Mouse (Mus musculus) large intestine, adult 2 months (tissue): ENCODE measurements around the gene Cd79b. TPM values are rescaled to one million over a fixed set of nuclear protein-coding genes. Genes with fewer than 3 reads are reported as not detected.

Experiments used
- DNase-seq: peaks from one replicate; pipeline ENCODE4 v3.0.0-alpha.2; 2012; ENCODE audit warnings: low read depth, low spot score
- WGBS: fragments of 180-500 bp; shearing (Covaris S2); methylation state at CpG from one replicate; pipeline ENCODE4 v1.1.7; 2018; 5-methylcytosine and 5-hydroxymethylcytosine counted together
- polyA plus RNA-seq: library from polyadenylated mRNA; depleted of rRNA; stranded (reverse); fragments of >200 nt; gene quantifications from 2 replicates; pipeline ENCODE4 v1.2.3, GENCODE M21; 2012

Gene Cd79b
- polyA plus RNA-seq, 1 experiment: 60.0 TPM

DNA sequence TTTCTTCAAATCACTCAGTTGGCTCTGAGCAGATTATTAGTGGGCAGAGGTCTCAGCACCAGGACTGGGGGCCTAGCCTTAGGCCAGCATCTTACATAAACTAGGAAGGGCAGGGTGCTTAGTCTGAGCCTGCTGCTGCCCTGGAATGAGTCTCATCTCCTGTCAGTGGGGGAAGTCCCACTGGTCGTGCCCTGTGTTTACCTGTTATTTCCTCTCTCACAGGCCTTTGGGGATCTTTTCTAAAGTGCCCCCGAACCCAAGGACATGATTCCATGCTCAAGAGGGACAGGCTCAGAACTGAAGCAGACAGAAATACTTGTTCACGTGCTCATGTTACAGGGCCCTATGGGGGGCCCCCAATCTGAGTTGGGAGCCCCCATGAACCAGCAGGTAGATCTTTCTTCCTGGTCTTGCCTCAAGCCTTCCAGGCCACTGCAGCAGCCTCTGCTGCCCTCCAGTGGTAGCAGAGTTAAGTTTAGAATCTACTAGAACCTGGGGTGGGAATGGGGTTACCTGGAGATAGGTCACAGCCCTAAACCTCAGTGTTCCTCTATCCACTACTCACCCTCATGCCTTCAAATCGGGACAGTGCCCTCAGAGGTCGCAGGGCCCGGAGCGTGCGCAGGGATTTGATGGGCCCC, 11.1 kb upstream of the Cd79b start:
- DNase-seq: peak; percentile 19
- 62% methylated on average over 8 of the region's 8 CpGs for WGBS

DNA sequence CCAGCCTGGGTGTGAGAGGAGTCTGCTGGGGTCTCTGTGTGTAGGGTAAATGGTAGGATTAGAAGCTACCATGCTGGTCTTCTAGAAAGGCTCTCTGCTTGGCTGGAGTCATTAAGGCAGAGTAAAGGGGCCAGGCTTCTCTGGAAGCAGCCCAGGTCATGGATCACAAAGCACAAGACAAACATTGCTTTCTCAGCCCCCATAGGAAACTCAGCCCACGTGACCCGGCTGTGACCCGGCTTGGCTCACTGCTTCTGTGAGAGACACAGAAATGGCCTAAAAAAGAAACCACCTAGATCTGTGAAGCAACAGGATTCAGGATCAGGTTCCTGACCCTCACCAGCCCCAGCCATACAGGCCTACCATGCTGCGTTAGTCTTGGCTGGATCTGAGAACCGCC, 10.3 kb upstream of the Cd79b start:
- no peak for DNase-seq
- 71% methylated on average over 5 of the region's 5 CpGs for WGBS

DNA sequence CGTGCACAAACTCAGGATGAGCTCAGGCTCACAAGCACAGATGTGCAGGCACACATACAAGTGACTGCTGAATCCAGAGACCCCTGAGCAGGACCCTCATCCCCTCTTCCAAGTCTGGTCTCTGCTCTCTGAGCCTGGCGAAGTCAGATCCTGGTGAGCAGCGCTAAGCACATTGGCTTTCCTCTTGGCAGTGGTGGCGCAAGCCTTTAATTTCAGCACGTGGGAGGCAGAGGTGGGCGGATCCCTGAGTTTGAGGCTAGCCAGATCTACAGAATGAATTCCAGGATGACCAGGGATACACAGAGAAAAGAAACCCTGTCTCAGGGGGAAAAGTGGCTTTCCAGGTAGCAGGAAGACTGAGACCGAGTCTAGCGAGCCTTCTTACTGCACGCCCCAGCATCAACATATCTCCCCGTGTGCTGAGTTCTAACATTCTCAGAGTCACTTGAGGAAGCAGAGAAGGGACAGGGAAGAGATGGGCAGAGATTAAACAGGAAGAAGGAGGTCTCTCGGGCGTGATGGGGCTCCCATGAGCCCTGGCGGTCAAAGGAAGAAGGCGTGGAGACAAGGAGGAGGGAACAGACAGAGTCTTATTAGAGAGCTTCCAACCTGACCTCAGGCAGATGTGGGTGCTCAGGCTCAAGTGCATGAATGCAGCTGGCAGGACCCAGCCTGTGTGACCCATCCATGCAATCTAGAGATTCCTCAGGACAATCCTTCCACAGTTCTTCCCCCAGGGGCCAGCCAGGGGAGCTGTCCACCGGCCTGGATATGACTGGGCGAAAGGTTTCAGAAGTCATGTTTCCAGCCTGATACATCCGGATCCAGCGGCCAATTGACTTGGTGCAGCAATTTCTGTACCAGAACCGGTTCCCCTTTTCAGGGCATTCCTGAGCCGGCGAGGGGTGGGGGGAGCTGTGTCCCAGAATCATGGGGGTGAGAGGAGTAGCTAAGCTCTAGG, 4.1 kb upstream of the Cd79b start:
- no peak for DNase-seq
- 49% methylated on average over 21 of the region's 21 CpGs for WGBS

DNA sequence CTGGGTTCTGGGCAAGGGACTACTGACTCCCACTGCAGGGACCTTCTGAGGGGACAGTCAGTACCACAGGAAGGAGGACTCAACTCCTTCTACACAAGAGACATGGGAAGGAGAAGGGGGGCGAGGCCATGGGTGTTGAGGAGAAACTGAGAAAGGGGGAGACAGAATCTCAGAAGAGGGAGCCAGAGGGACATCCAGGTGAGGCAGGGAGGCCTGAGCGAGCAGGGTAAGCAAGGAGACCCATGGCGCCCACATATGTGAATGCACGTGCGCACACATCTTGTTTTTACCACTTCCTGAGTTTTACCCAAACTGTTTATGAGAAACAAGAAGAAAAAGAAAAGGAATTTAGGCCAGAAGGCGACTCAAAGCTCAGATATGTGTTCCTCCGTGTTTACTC, 3.2 kb upstream of the Cd79b start:
- WGBS: 72% methylated on average over 7 of the region's 7 CpGs
- DNase-seq: no peak

DNA sequence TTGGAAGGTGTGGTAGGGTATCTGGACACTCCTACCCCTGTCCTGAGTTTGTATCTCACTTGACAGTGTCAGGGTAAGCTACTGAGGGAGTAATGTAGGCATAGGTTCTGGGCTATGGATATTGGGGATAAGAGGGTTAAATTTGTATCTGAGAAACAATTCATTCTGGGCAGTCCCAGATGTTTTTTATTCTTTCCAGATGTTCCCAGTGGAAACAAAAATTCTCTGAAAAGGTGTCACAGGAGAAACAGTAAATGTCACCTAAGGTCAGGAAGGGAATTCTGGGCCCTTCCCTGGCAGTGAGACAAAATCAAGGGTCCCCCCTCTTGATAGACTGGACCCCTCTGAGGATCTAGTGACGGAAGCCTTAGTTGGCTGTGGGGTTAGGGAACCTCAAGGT, 1.9 kb upstream of the Cd79b start:
- WGBS: 81% methylated on average over 1 of the region's 1 CpGs
- no peak for DNase-seq

DNA sequence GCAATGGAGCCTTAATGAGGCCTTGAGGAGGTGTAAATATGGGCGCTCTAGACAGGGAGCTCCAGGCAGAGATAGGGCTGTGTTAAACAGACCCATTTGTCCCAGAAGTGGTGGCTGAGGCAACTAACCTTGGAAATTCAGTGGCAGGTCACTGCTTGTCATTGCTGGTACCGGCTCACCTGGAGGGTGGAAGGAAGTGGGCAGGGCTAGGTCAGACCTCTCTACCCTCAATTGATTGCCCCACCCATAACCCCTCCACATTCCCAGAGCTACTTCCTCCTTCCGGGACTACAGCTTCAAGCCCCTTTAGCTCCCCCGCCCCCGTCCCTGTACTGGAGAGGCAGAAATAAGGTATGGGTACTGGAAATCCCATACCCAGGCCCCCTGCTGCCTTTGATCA, 1.0 kb downstream of the Cd79b start:
- no peak for DNase-seq
- 39% methylated on average over 5 of the region's 5 CpGs for WGBS

DNA sequence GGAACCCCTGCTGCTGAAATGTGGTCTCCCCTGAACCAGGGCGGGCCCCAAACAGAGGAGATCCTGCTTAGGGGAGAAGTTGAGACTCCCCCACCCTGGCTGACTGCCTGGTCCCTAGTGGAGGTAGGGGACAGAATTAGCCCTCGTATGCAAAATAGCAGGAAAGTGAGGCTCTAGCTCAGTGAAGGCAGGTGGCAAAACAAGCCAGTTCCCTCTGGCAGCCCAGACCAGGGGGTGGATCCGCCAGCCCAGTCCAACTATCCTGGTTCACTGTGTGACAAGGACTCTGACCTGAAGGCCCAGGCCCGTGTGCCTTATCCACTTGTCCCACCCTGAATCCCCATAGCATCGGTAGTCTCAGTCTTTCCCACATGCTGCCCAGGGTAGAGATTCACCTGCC, 4.4 kb downstream of the Cd79b start:
- DNase-seq: no peak
- WGBS: 71% methylated on average over 5 of the region's 5 CpGs

DNA sequence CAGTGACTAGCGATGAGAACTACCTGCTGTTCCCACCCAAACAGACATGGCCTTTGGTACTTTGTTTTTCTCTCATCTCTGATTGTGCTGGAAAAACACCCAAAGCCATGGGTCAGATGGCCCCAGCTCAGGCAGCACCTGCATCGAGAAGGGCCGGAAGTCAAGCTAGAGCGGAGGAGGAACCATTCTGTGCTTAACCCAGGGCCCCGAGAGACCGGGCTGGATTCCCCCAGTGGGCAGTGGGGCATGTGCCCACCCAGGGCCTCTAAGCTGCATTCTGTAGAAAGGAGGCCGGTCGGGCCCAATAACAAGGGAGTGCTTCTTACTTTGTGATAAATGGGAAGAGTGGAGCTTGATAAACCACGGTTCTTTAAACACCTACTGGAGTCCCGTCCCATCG, 6.4 kb downstream of the Cd79b start:
- 81% methylated on average over 11 of the region's 11 CpGs for WGBS
- no peak for DNase-seq

DNA sequence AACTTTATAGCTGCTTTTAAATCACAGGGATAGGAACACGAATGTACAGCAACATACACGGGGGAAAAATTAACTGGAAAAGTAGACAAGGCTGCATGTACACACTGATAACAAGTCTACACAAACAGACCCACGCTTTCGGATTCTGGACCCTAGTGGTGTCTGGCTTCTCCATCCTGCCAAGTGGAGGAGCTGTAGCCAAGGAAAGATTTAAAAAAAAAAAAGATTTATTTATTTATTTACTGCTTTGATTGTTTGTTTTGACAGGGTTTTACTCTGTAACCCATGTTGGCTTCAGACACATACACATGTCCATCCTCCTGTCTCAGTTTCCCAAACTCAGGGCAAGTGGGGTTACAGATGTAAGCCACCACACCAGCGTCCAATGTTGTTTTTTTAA, 7.1 kb downstream of the Cd79b start:
- WGBS: 36% methylated on average over 5 of the region's 5 CpGs
- DNase-seq: no peak

DNA sequence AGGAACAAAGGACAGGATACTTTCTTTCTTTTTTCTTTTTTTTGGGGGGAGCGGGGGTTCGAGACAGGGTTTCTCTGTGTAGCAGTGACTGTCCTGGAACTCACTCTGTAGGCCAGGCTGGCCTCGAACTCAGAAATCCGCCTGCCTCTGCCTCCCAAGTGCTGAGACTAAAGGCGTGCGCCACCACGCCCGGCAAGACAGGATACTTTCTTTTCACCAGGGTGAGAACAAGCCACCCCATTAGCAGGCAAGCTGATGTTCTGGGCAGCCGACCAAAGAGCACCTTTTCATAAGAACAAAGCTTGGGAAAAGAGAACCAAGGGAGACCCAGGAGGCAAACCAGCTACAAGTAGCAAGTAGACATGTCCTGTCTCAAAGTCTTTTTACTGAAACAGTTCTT, 7.8 kb downstream of the Cd79b start:
- WGBS: 86% methylated on average over 9 of the region's 9 CpGs
- no peak for DNase-seq

DNA sequence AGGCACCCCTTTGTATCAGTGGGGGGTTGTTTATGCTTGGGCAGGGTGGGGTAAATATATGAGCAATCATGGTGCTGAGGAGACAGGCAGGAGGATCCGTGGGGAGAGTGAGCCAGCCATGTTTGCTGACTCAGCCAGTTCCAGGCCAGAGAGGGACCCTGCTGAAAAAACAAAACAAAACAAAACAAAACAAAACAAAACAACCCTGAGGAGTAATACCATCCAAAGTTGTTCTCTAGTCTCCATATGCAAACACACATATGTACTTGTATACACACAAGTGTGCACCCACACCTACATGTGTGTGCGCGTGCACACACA, 8.5 kb downstream of the Cd79b start:
- 81% methylated on average over 3 of the region's 3 CpGs for WGBS
- DNase-seq: no peak

DNA sequence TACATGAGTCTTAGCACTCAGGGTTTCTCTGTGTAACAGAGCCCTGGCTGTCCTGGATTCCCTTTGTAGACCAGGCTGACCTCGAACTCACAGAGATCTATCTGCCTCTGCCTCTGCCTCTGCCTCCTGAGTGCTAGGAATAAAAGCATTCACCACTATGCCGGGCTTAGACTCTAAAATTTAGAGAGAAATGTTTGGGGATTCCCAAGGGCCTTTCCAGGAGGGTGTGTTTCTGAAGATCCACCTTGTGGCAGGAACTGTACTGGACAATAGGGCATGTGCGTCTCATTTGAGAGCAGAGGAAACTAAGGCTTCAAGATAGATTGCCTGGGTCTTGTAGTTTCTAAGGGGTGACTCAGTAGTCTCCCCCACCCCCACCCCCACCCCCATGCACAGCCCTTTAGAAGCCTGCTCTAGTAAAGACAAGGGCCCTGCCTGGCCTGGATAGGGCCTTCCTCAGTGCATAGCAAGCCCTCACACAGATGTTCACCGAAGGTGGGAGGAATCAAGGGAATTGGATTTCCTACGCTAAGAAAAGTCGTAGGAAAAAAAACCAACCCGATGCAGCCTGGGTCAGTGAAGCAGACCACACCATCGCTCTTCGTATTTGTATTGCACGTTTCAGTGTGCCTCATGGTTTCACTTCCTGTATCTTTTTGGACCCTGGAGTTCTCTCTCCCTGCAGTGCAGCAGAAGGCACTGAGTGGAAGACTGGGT, 9.1 kb downstream of the Cd79b start:
- DNase-seq: no peak
- WGBS: 72% methylated on average over 10 of the region's 10 CpGs

DNA sequence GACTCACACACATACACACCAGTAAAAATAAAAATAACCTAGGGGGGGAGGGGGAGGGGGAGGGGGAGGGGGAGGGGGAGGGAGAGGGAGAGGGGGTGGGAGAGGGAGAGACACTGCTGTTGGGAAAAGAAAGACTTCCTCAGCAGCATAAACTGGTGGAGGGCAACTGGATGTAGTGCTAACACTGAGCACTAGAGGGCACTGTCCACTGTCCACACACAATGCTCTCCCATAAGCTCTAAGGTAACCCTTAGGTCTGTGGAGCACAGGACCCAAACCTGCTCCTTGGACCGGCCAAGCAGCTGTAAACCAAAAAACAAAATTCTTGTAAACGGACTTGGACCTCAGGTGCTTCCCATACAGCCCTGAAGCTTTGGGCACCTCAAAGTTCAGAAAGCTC, 11.9 kb downstream of the Cd79b start:
- DNase-seq: peak; percentile 18
- 7% methylated on average over 2 of the region's 2 CpGs for WGBS

DNA sequence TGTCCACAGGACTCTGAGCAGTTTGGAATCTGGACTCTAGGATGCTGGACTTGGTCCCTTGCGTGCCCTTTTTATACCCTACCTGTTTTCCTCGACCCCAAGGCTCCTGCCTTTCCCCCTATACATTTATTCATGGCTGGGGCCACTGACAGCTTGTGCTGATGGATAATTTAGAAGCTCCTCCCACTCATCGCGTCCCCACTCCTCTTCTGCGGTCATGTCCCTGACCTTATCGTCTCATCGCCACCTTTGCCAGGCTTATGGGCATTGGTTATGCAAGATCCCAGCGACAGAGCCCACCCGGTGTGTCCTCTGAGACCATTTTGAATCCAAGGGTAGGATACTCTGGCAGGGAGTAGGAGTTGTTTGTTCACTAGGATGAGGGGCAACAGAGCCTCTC, 12.8 kb downstream of the Cd79b start, which contains the start of gene Gh:
Gh (minus strand) TSS at position 101 of the 400 bp plus-strand sequence.
- no peak for DNase-seq
- 80% methylated on average over 9 of the region's 9 CpGs for WGBS

DNA sequence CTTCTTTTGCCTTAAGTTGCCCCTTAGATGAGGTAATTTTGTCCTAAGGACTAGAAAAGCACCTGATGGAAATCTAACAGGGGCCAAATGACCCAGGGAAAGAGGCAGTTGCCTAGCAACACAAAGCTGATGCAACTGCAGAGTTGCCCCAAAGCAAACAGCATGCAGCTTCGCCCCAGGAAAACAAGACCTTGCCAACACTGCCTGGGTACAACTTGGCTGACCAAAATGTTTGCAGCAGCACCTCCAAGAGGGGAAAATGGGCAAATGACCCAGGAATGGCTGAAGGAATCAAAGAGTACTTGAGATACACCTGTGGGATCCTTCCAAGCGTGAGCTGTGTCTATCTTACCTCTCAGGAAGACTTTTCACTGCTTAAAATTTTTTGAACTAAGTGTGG, 22.7 kb downstream of the Cd79b start:
- DNase-seq: no peak
- 63% methylated on average over 2 of the region's 2 CpGs for WGBS

DNA sequence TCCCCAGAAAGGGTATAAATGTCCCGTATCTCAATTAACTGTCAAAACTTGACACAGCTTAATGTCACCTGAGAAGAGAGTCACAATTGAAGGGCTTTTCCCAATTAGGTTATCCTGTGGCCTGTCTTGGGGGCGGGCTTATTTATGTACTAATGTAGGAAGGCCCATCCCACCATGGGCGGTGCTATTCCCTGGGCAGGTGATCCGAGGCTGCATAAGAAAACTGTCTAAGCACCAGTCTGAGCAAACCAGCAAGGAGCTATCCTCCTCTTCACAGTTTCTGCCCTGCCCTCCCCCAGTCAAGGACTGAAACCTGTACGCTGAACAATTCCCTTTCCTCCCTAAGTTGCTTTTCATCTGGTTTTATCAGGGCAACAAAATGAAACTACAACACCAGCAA, 24.2 kb downstream of the Cd79b start:
- DNase-seq: no peak
- WGBS: 91% methylated on average over 5 of the region's 5 CpGs

DNA sequence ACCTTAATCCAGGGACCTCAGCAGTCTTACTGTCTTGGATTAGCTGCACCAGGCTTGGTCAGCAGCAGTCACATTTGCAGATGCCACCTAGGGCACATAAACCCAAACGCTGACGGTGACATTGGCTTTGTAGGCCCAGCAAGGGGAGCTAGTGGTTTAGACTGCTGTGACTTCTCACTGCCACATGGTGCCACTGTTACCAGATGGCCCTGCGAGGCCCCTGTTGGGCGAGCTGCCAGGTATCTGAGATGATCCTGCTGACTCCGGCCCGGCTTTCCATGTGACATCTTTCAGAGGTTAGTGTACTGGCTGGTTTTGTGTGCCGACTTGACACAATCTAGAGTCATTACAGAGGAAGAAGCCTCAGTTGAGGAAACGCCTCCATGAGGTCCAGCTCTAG, 25.2 kb downstream of the Cd79b start:
- DNase-seq: no peak
- 28% methylated on average over 8 of the region's 8 CpGs for WGBS

DNA sequence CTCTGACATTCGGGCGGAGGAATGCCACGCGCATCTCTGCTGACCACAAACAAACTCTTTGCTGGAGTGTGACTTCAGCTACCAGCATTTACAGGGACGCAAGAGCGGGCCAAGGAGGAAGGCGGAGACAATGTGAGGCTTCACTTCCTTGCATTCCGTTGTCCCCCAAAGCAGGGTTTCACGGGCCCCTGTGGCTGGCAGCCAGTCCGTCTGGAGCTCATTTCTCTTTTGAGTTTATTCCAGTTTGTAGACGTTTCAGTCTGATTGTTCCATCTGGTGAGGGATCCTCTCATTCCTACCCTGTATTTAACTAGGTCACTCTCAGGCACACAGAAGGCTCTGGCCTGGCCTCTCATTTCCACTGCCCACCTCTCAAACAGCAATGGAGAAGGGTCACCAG, 27.6 kb downstream of the Cd79b start:
- 52% methylated on average over 11 of the region's 11 CpGs for WGBS
- DNase-seq: no peak

DNA sequence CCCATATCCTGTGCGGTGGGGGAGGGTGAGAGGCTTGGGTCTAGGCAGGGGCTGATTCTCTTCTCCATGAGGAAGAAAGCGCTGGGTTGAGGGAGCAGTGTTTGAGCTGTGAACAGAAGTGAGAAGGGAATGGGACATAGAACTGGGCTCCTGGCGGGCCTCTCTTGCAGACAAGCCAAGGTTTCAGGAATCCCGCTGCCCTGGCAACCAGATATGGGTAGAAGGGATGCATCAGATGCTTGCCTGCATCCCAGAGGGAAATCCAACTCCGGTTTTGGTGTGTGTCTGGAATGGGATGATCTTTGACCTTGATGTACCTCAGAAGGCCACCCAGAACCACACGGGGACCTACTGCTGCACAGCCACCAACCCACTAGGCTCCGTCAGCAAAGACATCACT, 28.4 kb downstream of the Cd79b start:
- 91% methylated on average over 7 of the region's 7 CpGs for WGBS
- DNase-seq: no peak

DNA sequence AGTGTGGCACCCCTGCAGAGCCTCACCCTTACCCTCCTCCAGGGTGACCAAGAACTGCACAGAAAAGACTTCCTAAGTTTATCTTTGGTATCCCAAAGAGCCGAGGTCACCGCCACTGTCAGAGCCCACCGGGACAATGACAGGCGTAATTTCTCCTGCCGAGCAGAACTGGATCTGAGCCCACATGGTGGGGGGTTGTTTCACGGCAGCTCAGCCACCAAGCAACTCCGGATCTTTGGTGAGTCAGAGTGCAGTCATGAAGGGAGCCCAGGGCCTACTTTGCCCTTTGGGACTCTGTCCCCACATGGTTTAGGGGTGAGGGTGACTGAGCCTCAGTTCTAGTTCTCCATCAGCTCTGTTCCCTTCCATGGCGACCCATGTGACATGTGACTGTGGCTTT, 30.4 kb downstream of the Cd79b start:
- 68% methylated on average over 8 of the region's 8 CpGs for WGBS
- no peak for DNase-seq

DNA sequence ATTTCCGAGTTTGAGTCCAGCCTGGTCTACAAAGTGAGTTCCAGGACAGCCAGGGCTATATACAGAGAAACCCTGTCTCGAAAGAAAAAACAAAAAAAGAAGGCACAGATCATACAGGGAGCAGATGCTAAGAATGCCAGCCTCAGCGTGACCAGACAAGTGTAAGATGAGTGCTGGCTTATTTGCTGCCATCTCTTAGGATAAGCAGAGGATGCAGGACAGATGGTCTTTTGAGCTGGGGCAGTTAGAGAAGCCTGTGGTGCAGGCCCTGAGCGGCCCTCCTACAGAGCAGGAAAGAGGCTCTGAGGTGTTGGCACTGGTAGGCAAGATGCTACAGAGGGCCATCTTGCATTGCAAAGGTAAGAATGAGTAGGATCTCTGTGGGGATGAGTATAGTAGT, 31.2 kb downstream of the Cd79b start:
- 83% methylated on average over 4 of the region's 4 CpGs for WGBS

More for the DNA sequence above, 31.2 kb downstream of the Cd79b start:
- DNase-seq: no peak
